Mouse (Mus musculus) heart, embryonic 11.5 days (tissue): ENCODE measurements around the gene Rps6kb2. TPM values are rescaled to one million over a fixed set of nuclear protein-coding genes. Genes with fewer than 3 reads are reported as not detected.
"Not testable (repeated sequence)": the region's sequence is repeated elsewhere in the genome, so short reads cannot be mapped to it uniquely, and the experiment has no call there.

Experiments used
- ATAC-seq: fragments of 200-750 bp; cut with Nextera tagmentation; replicated peaks from 2 replicates; pipeline ENCODE4 v1.8.0; 2017; ENCODE audit warnings: moderate library complexity; ENCODE audit not compliant: insufficient number of reproducible peaks, low FRiP score, low TSS enrichment
- H3K27ac ChIP-seq: fragments of 300-500 bp; sonication (generic); 2 replicates; pipeline ENCODE4 v1.5.1; 2014; ENCODE audit warnings: mild to moderate bottlenecking, low read depth, low read length
- H3K27me3 ChIP-seq: fragments of 300-500 bp; sonication (generic); 2 replicates; pipeline ENCODE4 v1.6.1; 2014; ENCODE audit warnings: mild to moderate bottlenecking, low read length, mixed read lengths; ENCODE audit not compliant: control insufficient read depth, insufficient read depth
- H3K36me3 ChIP-seq: fragments of 300-500 bp; sonication (generic); 2 replicates; pipeline ENCODE4 v1.6.1; 2014; ENCODE audit warnings: mild to moderate bottlenecking, low read length, moderate library complexity, mixed read lengths; ENCODE audit not compliant: control insufficient read depth, insufficient read depth
- H3K4me1 ChIP-seq: fragments of 300-500 bp; sonication (generic); 2 replicates; pipeline ENCODE4 v1.6.1; 2014; ENCODE audit warnings: low read length; ENCODE audit not compliant: control insufficient read depth, insufficient read depth
- H3K4me2 ChIP-seq: fragments of 300-500 bp; sonication (generic); 2 replicates; pipeline ENCODE4 v1.6.1; 2014; ENCODE audit warnings: mild to moderate bottlenecking, moderate library complexity
- H3K4me3 ChIP-seq: fragments of 300-500 bp; sonication (generic); 2 replicates; pipeline ENCODE4 v1.5.1; 2014; ENCODE audit warnings: low read depth, low read length
- H3K9ac ChIP-seq: fragments of 300-500 bp; sonication (generic); 2 replicates; pipeline ENCODE4 v1.6.1; 2014; ENCODE audit warnings: mild to moderate bottlenecking, low read depth, low read length, moderate library complexity
- H3K9me3 ChIP-seq: fragments of 300-500 bp; sonication (generic); replicated peaks from 2 replicates; pipeline ENCODE4 v1.6.1; 2016; ENCODE audit warnings: low read length; ENCODE audit not compliant: control insufficient read depth
- WGBS: fragments of 180-500 bp; shearing (Covaris S2); extraction: QIAGEN DNeasy Blood & Tissue Kit; methylation state at CpG from one replicate; pipeline ENCODE4 v1.1.7; 2014; ENCODE audit not compliant: insufficient replicate concordance; 5-methylcytosine and 5-hydroxymethylcytosine counted together
- polyA plus RNA-seq: library from polyadenylated mRNA; unstranded; fragments of >200 nt; fragmentation: Nextera tagmentation; extraction: Ambion mirVana; gene quantifications from 2 replicates; pipeline ENCODE4 v1.2.1, GENCODE M21; 2014

The Rps6kb2 gene
- polyA plus RNA-seq, 1 experiment from 2014 or later = 38.1 TPM

DNA sequence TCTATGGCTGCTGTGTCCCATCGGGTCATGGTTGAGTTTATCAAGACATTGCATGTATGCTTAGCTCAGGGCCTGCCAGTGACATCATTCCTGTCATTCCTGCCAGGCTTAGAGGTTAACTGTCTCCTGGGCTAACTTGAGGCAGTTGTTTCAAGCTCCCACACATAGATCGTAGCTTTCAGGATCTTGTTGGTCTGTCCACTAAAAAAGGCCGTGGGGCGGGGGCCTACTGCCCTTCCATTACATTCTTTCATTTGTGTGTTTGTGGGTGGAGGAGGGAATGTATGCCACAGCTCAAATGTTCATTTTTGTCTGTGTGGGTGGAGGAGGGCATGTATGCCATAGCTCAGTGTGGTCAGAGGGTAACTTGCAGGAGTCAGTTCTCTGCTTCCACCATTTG is 33.0 kb downstream of the Rps6kb2 start:
- ATAC-seq = no peak
- H3K27me3 ChIP-seq = no peaks in the 10 kb centered on the region
- peaks cover 16% of the 10 kb centered on the region for H3K4me1 ChIP-seq
- H3K4me2 ChIP-seq = no peak overlapping the region
- no peak overlapping the region for H3K4me3 ChIP-seq
- no peak overlapping the region for H3K9ac ChIP-seq
- no peaks in the 10 kb centered on the region for H3K9me3 ChIP-seq
- peaks cover 13% of the 10 kb centered on the region for H3K36me3 ChIP-seq
- no peak overlapping the region; the same call in 1 of the 2 replicates for H3K27ac ChIP-seq
- WGBS = 74% methylated on average over 4 of the region's 4 CpGs

DNA sequence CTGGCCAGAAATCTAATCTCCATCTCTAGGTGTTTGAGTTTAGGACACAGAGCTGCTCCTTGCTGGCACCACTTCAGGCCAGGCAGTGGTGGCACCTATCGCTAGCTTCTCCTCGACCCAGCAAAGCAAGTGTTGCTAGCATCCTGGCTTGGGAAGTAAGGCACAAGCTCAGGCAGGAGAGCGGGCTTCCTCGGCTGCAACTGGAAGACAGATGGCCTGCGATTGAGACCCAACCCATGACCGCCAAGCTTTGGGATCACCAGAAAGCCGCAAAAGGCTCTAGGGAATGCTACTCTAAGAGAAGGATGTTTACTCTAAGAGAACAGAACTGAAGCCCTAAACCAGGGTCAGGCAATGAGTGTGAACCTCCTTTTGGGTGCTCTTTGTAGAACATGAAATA is 33.7 kb downstream of the Rps6kb2 start:
- 94% methylated on average over 7 of the region's 7 CpGs for WGBS
- no peak overlapping the region for H3K4me2 ChIP-seq
- peaks cover 13% of the 10 kb centered on the region for H3K36me3 ChIP-seq
- peaks cover 18% of the 10 kb centered on the region for H3K4me1 ChIP-seq
- H3K9ac ChIP-seq = no peak overlapping the region
- H3K9me3 ChIP-seq = no peaks in the 10 kb centered on the region
- H3K27ac ChIP-seq = no peak overlapping the region
- ATAC-seq = no peak
- H3K27me3 ChIP-seq = no peaks in the 10 kb centered on the region
- H3K4me3 ChIP-seq = no peak overlapping the region

DNA sequence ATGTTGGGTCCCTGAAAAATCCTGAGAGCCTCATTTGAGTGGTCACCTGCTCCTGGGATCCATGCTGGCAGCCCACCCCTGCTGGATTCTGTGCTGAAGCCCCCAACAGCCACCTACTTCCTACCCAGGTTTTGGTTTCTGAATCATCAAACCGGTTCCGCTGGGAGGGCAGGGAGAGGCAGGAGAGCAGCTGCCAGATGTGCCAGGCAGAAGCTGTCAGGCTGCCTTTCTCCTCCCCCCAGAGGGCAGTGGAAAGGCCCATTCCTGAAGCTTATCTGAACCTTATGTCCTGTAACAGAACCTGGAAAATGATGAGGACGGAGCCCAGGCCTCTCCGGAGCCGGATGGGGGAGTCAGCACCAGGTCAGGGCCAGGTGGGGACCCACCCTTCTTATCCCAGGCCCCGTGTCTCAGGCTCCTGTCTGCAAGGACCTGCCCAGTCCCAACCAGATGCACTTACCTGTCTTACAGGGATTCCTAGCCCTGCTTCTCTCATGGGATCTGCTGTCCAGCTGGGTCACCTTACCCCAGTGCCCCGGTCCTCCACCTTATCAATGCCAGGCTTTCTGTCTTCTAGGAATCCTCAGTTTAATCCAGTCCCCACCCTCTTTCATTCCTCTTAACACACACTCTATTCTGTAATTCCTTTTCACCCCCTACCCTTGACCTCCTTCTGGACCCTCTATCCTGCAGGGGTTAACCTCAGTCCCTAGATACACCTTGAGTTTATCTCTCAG is 36.2 kb downstream of the Rps6kb2 start:
- Histone ChIP-seq H3K27ac (no peak overlapping the region), H3K9me3 (no peaks in the 10 kb centered on the region), H3K4me3 (peak overlapping the region; percentile 79), H3K36me3 (peaks cover 6% of the 10 kb centered on the region), H3K4me2 (peak overlapping the region; percentile 72), H3K27me3 (no peaks in the 10 kb centered on the region), H3K9ac (peak overlapping the region; percentile 78), H3K4me1 (peaks cover 18% of the 10 kb centered on the region)
- WGBS = 65% methylated on average over 7 of the region's 7 CpGs
- ATAC-seq = no peak

DNA sequence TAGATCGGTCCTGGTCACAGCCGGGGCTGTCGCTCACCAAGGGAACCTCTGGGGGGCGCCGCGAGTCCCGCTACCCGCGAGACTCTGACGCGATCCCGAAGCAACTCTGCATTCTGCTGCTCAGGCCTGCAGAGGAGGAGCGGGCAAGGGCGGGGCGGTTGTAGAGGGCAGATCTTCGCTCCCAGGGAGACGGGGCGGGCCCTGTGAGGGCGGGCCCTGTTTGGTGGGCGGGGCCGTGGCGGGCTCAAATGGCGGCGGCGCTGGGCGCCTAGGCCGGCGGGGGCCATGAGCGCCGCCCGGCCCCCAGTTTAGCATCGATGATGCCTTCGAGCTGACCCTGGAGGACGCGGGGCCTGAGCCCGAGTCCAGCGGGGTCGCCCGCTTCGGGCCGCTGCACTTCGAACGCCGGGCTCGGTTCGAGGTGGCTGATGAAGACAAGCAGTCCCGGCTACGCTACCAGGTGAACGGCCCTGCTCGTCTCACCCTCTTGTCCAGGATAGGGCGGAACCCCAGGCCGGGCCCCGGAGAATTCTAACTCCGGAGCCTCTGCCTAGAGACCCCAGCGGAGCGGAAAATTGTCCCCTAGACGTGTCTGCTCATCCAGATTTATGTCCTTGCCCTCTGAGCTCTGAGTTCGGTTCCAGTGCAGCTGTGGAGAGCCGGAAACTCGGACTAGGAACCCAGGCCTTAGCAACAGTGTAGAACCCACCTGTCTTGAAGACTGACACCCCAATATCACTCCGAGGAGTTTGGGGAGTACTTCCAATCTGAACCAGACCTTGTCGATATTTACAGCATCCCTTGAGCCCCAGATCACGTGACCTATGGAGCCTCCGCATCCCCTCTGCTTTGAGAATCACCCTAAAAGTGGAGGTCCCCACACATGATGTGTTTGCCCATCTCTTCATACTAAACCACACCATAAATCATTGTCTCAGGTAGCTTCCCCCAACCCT is 37.1 kb downstream of the Rps6kb2 start, which contains the start of gene Aip:
TSS of gene Aip (minus strand) at position 118 of the 956 bp plus-strand sequence.
- WGBS = under 1% methylated on average over 60 of the region's 64 CpGs
- peak; percentile 94 for ATAC-seq
- peak within 1 kb of the TSS; percentile 72 for H3K4me2 ChIP-seq
- peaks cover 18% of the 10 kb centered on the region for H3K4me1 ChIP-seq
- H3K4me3 ChIP-seq = peak within 1 kb of the TSS; percentile 79
- H3K27ac ChIP-seq = no peak within 1 kb of the TSS
- H3K9me3 ChIP-seq = no peaks in the 10 kb centered on the region
- no peaks in the 10 kb centered on the region for H3K27me3 ChIP-seq
- peaks cover 4% of the 10 kb centered on the region for H3K36me3 ChIP-seq
- H3K9ac ChIP-seq = peak within 1 kb of the TSS; percentile 78

DNA sequence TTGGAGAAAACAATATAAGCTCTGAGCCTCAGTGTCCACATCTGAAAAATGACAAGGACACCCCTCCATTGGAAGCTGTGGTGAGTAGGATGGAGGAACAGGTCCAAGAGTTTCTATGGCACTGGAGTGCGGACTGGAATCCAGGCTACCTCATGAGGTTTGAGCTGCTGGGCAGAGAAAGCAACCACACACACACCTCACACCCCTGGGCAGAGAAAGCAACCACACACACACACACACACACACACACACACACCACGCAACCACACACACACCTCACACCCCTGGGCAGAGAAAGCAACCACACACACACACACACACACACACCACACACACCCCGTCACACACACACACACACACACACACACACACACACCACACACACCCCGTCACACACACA is 37.9 kb downstream of the Rps6kb2 start:
- peak; percentile 3 for ATAC-seq
- not testable (repeated sequence) for H3K27me3 ChIP-seq, H3K27ac ChIP-seq

DNA sequence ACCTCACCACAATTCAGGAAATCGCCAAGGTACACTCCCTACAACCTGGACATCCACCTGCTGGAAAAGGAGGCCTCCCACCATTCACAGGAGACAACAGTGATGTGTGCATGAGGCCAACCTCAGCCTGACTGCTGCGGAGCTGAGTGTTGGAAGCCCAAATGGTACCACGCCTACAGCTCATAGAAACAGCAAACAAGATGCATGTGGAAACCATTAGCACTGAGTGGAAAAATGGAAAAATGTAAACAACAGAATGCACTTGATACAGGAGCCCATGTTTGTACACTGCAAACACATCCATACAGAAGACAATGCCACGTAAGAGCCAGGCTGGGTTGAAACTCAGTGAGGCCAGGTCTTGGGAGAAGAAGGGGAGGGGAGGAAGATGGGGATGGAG is 38.7 kb downstream of the Rps6kb2 start:
- peaks cover 4% of the 10 kb centered on the region for H3K36me3 ChIP-seq
- H3K9me3 ChIP-seq = no peaks in the 10 kb centered on the region
- H3K4me3 ChIP-seq = no peak overlapping the region
- WGBS = 79% methylated on average over 4 of the region's 4 CpGs
- peaks cover 21% of the 10 kb centered on the region for H3K4me1 ChIP-seq
- H3K27ac ChIP-seq = no peak overlapping the region
- no peaks in the 10 kb centered on the region for H3K27me3 ChIP-seq
- 0 out of 2 replicates have a peak overlapping the region, but pooled peaks have one; percentile 4 for H3K9ac ChIP-seq
- no peak overlapping the region for H3K4me2 ChIP-seq
- no peak for ATAC-seq

More for the DNA sequence above, 37.9 kb downstream of the Rps6kb2 start:
- Histone ChIP-seq H3K4me1 (peaks cover 25% of the 10 kb centered on the region), H3K9ac (peak overlapping the region; percentile 78; the same call in 1 of the 2 replicates), H3K4me3 (peak overlapping the region; percentile 79), H3K4me2 (peak overlapping the region; percentile 72)
- WGBS = 25% methylated on average over 3 of the region's 4 CpGs
- not testable (repeated sequence) for H3K36me3 ChIP-seq, H3K9me3 ChIP-seq

DNA sequence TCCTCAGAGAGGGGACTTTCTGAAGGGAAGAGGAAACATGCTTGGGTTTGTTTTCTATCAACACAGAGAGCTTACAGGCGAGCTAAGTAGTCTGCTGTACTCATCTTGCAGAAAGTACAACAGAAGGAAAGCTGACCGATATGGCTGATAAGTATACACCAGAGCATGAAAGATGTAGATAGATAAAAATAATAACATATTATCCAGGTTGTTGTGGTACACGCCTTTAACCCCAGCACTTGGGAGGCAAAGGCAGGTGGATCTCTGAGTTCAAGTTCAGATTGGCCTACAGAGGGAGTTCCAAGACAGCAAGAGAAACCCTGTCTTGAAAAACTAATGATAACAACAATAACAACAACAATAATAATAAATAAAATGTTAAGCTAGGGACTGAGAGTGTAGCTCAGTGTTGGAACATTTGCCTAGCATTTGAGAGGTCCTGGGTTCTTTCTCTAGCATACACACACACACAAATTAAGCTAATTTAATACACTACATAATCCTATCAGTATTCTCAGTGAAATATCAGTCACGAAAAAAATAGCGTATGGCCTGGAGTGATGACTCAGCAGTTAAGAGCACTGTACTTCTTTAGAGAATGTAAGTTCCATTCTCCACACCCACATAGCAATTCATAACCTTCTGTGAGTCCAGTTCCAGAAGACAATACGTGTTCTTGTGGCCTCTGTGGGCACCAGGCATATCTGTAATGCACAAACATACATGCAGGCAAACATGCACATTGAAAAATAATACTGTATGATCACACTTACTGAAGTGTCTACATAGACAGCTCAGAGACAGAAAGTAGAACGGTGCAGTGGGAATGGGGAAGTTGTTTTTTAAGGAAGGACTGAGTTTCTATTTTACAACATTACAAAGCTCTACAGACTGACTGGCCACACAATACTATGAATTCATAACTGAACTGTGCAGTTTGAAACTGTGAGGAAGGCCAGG is 40.5 kb downstream of the Rps6kb2 start:
- no peaks in the 10 kb centered on the region for H3K9me3 ChIP-seq
- no peak overlapping the region for H3K4me2 ChIP-seq
- 77% methylated on average over 7 of the region's 7 CpGs for WGBS
- H3K27ac ChIP-seq = no peak overlapping the region
- ATAC-seq = no peak
- no peaks in the 10 kb centered on the region for H3K36me3 ChIP-seq
- no peak overlapping the region for H3K4me3 ChIP-seq
- no peak overlapping the region for H3K9ac ChIP-seq
- no peaks in the 10 kb centered on the region for H3K27me3 ChIP-seq
- H3K4me1 ChIP-seq = peaks cover 21% of the 10 kb centered on the region

DNA sequence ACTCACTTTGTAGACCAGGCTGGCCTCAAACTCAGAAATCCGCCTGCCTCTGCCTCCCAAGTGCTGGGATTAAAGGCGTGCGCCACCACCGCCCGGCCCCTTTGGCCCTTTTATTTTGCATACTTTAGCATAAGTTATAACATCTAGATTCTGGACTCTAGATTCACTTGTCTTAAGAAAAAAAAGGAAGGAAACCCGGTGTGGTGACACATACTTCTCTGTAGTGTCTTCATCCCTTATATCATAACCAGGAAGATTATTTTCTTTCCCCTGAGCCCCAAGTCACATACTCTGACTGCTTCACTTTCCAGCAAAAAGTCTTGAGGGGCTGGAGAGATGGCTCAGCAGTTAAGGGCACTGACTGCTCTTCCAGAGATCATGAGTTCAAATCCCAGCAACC is 41.3 kb downstream of the Rps6kb2 start:
- not testable (repeated sequence) for H3K4me2 ChIP-seq, H3K36me3 ChIP-seq, H3K9me3 ChIP-seq, H3K27ac ChIP-seq, H3K27me3 ChIP-seq, H3K4me3 ChIP-seq, ATAC-seq, H3K9ac ChIP-seq
- peaks cover 15% of the 10 kb centered on the region for H3K4me1 ChIP-seq
- WGBS = 57% methylated on average over 6 of the region's 6 CpGs
